Mouse (Mus musculus) olfactory bulb, adult 2 months (tissue): ENCODE data around the gene March8.

Source experiments
- CTCF ChIP-seq: fragments of 200-500 bp; IDR thresholded peaks from 2 replicates; pipeline ENCODE4 v1.5.1; 2012; ENCODE audit warnings: low read depth, mild to moderate bottlenecking, low read length, moderate library complexity; ENCODE audit not compliant: insufficient read depth
- POLR2A ChIP-seq: fragments of 200-500 bp; IDR thresholded peaks from 2 replicates; pipeline ENCODE4 v1.6.1; 2012; ENCODE audit warnings: mild to moderate bottlenecking, low read depth, low read length, moderate library complexity; ENCODE audit not compliant: insufficient read depth

GRCm38 (mm10) chr6:116416000-116416552 is 78.3 kb downstream of the March8 start:
- TF ChIP-seq CTCF = no peak
- TF ChIP-seq POLR2A = no peak
